Mouse (Mus musculus): ENCODE results near the gene Abr. TPM values are rescaled to one million over a fixed set of nuclear protein-coding genes. Genes with fewer than 3 reads are reported as not detected.

Abr gene
- total RNA-seq, 1 experiment from 2014 or later = 44.2 TPM

DNA sequence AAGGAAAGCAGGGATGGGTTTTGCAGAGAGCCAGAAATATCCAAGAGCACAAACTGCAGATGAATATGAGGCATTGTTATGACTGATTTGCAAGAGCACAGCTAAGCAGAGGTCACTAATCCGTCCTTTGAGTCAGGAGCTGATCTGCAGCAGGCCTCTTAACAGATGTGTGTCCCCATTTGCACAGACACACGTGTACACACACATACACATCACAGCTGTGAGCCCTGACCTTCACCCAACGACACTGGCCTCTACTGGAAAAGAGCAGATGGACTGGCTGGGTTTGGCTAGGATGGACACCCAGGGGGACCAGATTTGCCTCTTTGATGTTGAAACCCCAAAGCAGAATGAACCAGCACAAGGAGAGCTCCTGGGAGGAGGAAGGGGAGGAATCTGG lies 52.7 kb downstream of the Abr start:
- no peak for DNase-seq

DNA sequence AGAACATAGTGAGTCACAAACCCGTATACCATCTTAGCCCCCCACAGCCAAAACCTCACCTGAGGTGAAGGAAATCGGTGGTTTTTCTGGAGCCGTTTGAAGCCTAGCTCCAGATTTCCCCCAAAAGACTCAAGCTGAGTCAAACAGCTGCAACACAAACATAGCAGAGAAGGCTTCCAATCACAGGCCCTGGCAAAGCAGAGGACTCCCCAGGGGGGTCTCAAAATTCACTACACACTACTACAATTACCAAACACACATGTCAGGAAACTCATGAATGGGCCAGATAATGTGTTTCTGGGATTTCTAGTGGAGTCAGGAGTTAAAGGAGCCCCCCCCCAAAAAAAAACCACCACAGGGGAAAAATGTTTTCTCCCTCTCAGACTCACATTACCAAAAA lies 56.0 kb downstream of the Abr start:
- no peak for DNase-seq

DNA sequence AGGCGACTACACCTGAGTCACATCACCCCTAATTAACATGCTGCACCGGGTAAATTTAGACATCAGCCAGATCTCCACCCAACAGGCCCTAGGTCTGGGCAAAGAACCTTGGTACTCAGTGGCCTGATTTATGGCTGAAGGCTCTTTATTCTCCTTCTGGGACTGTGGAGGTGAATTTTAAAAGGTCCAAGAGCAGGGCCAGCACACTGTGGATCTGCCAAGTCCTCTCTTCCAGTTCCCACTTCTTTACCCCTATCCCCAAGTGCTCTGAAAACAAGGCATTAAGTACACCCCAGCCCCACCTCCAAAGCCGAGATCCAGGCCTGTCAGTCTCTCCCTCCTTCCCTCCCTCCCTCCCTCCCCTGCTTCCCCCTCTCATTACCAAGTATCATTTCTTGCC lies 59.5 kb downstream of the Abr start:
- no peak for DNase-seq

DNA sequence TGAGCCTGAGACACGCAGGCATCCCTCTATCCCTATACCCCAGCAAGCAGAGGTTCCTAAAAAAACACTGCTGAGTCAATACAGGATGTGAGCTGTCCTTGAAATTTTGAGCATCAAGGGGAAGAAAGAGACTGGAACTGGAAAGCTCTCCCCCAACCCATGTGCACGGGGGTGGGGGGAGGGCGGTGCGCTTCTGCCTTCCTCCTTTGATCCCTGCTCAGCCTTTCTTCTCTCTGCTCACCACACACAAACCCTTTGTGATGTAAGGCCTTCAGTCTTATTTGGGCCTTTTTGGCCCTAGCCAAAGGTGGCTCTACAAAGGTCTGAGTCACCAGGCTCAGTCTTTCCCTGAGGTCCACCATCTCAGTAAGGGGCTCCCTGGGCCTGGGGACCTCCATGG lies 59.9 kb downstream of the Abr start:
- DNase-seq = peak; percentile 29

DNA sequence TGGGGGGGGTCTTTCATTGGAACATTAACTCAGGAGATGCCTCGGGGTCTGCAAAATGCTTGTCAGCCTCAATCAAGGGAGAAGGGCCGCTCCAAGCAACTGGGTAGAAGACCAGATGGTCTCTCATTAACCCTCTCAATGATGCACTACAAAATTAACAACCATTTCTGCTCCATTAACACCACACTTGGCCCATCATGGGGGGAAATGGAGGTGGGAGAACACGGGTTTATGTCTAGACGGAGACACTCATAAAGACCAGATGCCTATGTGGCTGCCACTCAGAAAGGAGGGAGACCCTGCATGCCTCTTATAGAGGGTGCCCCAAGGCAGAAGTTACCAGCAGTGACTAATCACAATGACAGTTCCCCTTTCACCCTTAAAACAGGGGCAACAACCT lies 64.3 kb downstream of the Abr start:
- no peak for DNase-seq

DNA sequence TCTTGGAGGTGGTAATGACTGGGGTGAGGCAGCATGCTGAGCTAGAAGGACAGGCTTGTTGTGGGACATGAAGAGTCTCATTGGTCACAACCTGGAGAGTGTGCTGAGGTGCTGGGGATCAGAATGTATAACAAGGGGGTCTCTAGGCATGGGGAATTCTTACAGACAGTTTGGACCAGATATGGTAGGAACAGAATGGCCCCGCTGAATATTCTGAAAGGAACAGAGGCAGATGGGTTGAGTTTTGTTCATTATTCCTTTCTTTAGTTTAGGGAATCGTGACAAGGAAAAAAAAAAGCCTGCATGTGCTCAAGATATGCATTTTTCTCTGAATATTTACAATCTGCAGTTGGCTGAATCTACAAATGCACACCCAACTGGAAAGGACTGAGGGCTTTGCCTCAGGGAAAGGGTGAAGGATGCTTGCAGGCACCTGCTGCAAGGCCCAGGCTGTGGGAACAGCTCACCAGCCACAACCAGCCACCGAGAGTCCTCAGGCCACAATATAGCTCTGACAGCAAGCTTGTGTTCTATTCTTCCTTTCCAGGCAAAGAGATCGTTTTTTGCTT lies 73.9 kb downstream of the Abr start:
- DNase-seq = no peak

DNA sequence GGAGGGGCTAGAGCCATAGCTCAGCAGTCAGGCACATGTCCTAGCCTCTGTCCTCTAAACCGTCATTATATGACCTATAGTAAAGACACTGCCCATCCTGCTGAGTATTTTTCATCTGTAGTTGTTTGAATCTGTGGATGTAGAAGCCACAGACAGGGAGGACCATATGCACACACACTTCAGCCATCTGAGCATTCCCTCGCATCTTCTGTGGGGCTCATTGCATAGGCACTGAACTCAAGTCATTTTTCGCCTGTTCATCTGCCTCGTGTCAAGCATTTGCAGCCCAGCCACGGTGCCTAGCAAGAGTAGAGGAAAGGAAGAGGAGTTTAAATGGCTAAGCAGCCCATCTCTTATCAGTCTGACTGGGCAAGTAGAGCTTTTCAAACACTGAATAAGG lies 74.7 kb downstream of the Abr start:
- no peak for DNase-seq

DNA sequence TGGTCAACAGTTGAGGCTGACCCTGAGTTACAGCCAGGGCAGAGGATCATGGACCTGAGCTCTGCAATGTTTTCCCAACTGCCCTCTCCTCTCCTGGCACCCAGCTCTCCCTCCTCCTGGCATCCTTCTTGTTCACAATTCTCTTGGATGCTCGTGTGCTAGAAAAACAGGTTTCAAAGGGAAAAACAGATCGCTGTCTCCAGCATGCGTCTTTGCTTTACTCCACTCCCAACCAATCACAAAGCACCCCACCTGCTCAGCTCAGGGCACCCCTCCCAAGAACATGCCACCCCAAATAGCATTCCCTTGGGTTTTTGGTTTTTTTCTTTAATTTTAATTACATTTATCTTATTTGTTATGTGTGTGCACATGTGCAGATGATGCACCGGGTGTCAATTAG lies 75.7 kb downstream of the Abr start:
- DNase-seq = no peak

DNA sequence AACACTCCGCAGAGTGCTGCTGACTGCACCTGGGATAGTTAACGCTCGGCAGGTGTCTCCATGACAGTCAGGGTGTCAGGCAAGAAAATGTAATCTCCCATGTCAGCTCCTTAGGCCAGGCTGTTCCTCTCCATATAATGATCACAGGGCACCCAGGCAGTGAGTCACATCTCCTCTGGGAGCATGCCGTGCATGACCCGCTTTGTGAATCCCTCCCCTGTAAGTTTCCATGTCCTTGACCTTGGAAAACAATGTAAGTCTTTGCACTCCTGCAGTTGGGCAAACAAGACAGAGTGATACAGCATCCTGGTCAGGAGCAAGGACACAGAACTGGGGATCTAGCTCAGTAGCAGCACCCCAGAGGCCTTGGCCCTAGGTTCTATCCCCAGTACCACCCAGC lies 78.8 kb downstream of the Abr start:
- peak; percentile 58 for DNase-seq

DNA sequence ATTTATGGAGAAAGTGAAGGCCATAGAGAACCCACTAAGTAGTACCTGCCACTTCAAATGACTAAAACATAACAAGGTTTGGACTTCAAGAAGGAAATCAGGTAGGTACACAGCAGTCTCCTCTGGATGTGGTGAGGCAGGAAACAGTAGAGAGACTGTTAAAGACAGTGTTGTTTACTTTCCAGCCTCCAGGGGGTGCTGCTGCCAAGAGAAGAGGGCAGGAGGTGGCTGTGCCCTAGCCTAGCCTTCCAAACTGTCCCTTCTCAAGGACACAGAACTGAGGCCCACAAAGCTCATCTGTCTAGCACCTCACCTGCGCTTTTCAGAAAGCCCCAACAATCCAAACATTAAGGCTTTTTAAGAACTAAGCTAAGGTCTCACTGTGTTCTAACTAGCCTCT lies 81.1 kb downstream of the Abr start:
- DNase-seq = peak; percentile 87

DNA sequence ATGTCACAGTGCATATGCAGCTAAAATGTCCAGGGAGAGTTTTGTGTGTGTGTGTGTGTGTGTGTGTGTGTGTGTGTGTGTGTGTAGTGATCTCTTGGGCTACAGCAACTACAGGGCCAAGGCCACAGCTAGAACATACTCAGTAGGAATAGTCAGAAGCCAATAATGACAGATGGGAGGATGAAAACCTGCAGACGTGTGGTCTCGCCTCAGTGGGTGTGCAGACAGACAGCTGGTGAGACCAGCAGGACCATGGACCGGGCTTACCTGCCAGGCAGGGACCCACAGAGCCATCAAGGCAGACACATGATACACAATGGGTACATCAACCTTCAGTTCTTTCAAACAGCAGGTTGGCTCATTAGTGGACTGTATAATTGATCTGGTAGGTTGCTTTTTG lies 84.7 kb downstream of the Abr start:
- no peak for DNase-seq

DNA sequence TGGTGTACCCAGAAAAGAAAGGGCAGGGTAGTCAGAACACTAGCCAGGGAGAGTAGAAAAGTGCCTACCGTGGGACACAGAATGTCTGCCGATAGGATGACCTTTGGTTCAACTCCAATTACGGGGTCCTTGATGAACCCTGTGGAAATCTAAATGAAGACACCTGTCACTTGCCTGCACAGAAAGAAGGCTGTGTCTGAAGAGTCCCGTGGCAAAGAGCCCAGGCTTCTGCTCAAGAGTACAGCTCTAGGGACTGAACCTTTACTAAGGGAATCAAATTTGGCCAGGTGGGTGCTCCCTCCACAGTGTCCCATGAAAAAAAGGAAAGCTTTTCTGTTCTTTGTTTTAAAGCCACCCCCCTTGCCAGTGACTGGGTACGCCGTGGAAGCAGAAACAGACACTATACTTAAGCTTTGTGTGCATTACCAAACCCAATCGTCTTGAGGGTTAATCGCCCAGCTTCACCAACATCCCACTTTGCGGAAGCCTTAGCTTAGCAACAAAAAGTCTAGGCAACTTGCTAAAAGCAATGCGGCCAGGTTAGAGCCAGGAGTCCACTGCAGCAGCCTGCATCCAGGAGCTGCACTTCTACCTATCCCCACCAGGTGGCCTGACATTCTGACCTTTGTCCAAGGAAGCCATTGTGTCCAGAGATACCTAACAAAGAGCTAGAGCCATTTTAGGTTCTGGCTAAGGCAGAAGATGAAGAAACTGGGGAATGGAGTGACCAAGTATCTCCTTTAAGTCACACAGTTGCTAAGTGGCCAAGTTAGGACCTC lies 85.3 kb downstream of the Abr start:
- DNase-seq = peak; percentile 67

DNA sequence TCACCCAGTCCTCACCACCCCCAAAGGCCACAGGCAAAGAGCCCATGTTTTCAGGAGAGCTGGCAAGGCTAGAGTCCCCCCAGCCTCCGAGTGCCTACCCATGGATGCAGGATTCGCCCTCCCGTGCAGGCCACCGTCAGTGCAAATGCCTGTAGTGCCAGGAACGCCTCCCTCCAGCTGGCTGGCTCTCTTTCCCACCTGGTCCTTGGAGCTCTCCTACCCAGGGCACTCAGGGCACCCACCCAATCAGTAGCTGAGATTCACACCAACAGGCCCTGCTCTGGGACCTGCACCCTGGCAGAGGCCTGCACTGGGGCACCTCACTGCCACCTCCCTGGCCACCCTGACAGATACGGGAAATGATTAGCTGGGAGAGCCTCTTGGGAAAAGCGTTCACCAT lies 90.1 kb downstream of the Abr start:
- DNase-seq = no peak

DNA sequence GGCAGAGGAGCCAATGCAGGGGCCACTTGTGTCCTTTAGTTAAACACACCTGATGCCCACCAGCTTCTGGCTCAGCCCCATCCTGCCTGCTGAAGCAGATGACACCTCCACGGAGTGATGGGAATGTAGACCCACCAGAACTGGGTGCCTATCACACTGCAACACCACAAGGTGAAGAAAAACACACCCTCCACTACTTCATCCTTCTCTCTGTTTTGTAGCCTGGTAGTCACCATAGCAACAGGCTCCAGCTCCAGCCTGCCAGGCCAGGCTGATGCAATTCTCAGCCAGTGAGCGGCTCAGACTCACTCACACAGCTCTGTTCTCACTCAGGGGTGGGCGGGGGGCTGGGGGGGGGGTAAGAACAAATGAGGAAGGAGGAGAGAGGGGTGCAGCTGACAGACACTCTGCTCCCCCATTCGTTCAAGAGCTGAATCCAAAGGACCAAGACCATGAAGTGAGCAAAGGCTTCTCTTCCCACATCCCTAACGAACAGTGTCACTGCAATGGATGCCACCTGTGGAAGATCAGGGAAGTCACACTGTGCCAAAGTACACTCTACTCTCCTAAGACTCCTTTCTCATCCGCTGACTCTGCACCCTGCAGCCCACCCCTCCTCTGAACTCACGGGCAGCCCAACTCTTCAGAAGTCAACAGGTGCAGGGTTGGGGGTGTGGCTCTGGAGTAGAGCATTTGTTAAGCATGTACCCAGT lies 91.0 kb downstream of the Abr start:
- peak; percentile 38 for DNase-seq

DNA sequence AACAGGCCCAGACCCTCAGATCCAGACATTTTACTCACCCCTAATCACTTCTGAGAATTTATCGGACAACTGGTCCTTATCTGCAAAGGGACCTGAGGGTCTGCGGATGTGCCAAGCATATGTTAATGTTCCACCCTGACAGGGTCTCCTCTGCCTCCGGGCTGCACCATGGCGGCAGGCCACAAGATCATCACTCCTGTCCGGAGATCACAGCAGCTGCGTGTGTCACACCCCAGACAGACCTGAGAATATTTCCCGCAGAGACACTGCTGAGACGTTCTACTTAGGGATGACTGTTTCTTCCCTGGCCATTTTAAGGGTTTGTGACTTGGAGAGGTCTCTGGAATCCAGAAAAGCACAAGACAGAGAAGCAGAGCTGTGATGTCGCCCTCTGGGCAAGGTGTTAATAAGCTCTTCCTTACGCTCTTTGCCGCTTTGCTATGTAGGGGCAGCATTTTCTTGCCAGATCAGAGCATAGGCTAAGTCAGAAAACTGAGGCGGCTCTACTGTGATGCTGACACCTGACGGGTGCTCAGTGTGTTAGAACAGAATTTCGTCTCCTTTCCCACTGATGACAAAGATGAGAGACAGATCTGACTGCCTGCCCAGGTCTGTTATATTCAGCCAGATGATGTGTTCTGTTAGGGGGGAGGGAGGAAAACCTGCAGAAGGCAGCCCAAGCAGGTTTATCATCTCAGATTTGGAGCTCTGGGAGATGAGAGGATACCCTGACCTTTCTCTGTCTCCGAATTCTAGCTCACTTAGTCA lies 91.8 kb downstream of the Abr start:
- DNase-seq = no peak

DNA sequence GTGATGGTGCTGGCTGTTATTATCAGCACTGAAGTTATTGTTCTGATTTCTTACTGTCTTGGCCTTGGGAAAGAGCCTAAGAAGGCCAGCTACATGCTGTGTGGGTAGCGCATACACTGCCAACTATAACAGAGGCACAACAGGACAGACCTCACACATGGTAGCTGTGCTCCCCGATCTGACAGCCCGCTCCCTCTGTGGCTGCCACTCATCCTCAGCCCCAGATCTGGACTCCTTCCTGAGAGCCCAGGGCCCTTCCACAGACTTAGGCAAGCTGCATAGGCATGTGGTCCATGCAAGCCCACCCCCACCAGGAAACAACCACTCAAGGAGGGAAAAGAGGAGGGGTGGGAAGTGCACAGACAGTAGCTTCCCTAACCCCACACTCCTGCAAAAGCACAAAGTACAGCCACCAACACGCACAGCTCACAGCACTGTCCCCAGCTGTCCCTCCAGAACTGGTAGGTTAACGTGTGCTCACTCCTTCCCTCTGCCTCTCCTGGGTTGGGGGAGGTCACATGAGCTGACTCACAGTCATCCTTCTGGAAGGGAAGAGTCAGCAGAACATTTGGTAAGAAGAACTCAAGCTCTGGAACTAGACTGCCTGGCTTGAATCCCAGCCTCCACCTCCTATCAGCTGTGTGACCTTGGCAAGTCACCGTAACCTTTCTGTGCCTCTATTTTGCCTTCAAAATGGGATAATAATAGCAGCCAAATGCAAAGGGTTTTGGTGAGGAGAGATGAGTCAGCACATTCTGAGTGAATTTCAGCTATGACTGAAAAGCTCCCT lies 92.6 kb downstream of the Abr start:
- peak; percentile 87 for DNase-seq

DNA sequence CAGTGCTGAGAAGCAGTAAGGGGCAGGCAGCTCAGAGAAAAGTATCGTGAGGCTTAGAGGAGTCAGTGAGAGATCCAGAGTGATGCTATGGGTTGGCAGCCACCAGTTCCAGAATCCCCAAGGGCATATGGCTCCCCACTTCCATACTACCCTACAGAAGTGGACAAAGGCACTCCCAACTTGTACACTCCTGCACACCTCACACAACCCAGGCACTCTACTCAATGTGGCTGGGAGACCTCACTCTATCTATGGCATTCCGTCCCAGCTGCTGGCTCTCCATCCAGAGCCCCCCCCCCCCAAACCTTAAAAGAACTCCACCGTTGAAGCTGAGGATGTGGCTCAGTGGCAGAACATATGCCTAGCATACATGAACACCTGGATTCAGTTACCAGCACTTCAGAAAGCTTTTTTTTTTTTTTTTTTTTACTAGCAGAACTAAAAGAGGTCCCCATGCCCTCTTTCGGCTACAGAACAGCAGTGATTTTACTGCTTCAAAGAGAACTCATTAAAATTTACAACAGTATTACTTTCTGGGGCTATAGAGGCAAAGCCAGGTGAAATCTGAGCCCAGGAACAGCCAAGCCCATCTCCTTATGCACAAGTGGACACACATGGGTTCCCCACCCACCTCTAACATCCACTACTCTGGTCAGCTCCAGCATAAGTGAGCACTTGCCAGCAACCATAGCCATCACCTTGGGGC lies 96.3 kb downstream of the Abr start:
- no peak for DNase-seq

DNA sequence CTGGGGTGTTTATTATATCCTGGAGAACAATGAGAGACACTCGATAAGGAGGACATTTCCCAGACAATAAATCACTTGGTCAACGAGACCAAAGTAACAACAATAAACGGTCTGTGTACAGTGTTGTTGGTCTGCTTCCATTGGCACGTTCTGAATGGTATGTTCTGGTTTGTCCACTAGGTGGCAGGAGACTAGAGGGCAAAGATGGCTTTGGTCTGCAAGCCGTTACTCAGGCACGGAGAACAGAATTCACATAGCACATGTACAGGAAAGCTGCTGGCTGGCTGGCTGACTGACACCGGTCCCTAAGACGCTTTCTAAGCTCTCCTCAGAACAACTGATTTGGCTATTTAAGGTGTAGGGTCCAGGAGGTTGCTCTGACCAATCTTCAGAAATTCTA lies 97.2 kb downstream of the Abr start:
- peak; percentile 82 for DNase-seq

DNA sequence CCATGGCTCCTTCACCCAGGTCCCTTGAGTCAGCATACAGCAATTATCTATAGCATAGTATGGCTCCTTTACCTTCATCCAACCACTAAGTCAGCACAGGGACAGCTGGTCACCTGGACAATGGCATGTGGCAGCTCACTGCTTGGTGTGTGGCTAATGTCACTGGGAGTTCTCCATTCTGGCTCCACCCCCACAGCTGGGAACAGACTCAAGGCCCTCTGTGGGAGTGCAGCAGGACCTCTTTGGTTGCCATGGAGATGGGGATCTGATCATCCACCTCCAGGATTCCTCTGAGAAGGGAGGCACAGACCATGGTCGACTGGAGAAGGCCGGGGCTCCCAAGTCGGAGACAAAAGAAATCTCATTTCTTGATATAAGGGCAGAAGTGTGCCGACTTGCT lies 98.8 kb downstream of the Abr start:
- peak; percentile 69 for DNase-seq

DNA sequence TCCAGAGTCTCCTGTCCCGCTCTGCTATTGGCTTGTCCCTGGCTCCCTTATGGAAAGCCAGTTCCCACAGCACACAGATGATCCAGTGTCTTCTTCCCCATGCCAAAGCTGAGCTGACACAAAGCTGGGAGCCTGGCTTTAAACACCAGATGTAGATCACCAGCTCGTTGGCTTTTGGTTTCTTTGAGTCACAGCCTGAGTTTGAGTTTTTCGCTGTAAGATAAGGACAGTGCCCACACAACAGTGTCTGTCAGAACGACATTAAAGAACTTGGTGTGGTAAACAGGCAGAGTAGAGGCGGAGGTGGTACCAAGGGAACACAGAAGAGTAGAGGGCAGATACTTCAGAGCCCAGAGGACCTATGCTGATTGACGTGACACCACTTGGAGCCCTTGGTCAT lies 101.2 kb downstream of the Abr start:
- no peak for DNase-seq

DNA sequence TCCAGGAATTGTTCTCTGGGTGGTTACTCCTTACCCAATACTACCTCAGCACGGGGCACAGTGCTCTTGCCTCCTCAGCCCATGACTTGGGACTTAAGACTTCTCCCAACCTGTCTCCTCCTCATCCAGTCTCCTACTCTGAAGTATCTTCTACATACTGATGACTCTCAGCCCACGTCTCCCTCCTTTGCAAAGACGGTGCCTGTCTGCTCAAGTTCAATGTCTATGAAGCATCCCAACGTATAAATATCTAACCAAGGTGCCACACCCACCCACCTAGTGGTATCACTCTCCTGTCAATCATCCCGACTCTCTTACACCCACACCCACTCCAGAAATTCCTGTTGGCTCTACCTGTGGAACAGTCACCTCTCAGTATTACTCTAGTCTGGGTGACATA lies 103.5 kb downstream of the Abr start:
- no peak for DNase-seq

DNA sequence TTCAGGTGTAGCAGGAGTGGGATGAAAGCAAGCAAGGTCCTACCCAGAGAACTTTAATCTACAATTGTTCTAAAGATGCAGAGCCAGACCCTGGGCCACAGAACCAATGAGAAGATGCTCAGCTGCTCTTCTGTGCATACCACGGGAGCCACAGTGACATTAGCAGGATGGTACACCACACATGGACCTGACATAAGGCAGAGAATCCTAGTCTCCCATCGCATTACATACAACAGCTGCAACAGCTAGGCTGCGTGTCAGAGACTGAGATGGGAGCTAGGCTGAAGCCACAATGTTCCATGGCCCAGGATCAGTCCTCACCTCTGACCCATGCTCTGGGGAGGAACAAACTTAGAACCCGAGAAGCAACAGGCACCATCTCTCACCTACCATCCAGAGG lies 104.0 kb downstream of the Abr start:
- no peak for DNase-seq

Measured in adrenal gland, postnatal 14 days (tissue).